Mouse (Mus musculus) spleen, adult 18-20 months (tissue): Measurements from ENCODE around the gene Borcs6.

Experiments used
- DNase-seq, 2 experiments: peaks; one replicate each; pipeline ENCODE4 v3.0.0; 2022; ENCODE audit warnings: mixed read lengths in 2 of 2

Gene Borcs6

GRCm38 (mm10) chr11:69050748-69051147 lies 8.8 kb upstream of the Borcs6 start:
- DNase-seq = no peak

GRCm38 (mm10) chr11:69051771-69052170 lies 7.7 kb upstream of the Borcs6 start:
- DNase-seq = no peak

- no peak for DNase-seq
Observed at GRCm38 (mm10) chr11:69052824-69053421, 6.6 kb upstream of the Borcs6 start.

- no peak for DNase-seq
Observed at GRCm38 (mm10) chr11:69053848-69054247, 5.7 kb upstream of the Borcs6 start.

GRCm38 (mm10) chr11:69058265-69058664 lies 1.3 kb upstream of the Borcs6 start:
- no peak for DNase-seq

GRCm38 (mm10) chr11:69058729-69059356 lies 674 bp upstream of the Borcs6 start:
- no peak for DNase-seq

GRCm38 (mm10) chr11:69059975-69060411 lies 476 bp downstream of the Borcs6 start:
- no peak for DNase-seq

- peak in 1 of 2 experiments; percentile 27 for DNase-seq
Observed at GRCm38 (mm10) chr11:69060448-69061254, 1.1 kb downstream of the Borcs6 start.

GRCm38 (mm10) chr11:69061255-69061912 lies 1.9 kb downstream of the Borcs6 start:
- DNase-seq = no peak

GRCm38 (mm10) chr11:69062194-69062760 lies 2.8 kb downstream of the Borcs6 start:
- peak; percentile 63 to 82 for DNase-seq

- peak; percentile 90 to 94 for DNase-seq
Observed at GRCm38 (mm10) chr11:69062761-69063224, 3.3 kb downstream of the Borcs6 start.

- DNase-seq = peak; percentile 63 to 83
Observed at GRCm38 (mm10) chr11:69063413-69064201, 4.1 kb downstream of the Borcs6 start.

- DNase-seq = no peak
Observed at GRCm38 (mm10) chr11:69064259-69065133, 5.0 kb downstream of the Borcs6 start.

GRCm38 (mm10) chr11:69065394-69065925 lies 5.9 kb downstream of the Borcs6 start:
- DNase-seq = no peak

- DNase-seq = peak in 1 of 2 experiments; percentile 27
Observed at GRCm38 (mm10) chr11:69066163-69066861, 6.8 kb downstream of the Borcs6 start.

GRCm38 (mm10) chr11:69066956-69067355 lies 7.4 kb downstream of the Borcs6 start:
- DNase-seq = peak; percentile 72 to 87

GRCm38 (mm10) chr11:69067601-69068000 lies 8.1 kb downstream of the Borcs6 start:
- DNase-seq = no peak

GRCm38 (mm10) chr11:69070093-69070492 lies 10.6 kb downstream of the Borcs6 start:
- DNase-seq = no peak

GRCm38 (mm10) chr11:69070590-69071222 lies 11.2 kb downstream of the Borcs6 start, which contains the start of gene Tmem107:
Gene Tmem107, plus strand, starts transcription at chr11:69070806.
- peak; percentile 86 to 90 for DNase-seq
